Mouse (Mus musculus) forebrain, embryonic 16.5 days (tissue): ENCODE results near the gene 4931428F04Rik. TPM values are rescaled to one million over a fixed set of nuclear protein-coding genes. Genes with fewer than 3 reads are reported as not detected.
"Not testable (repeated sequence)": the region's sequence is repeated elsewhere in the genome, so short reads cannot be mapped to it uniquely, and the experiment has no call there.

ENCODE experiments used
- ATAC-seq: fragments of 200-750 bp; cut with Nextera tagmentation; 2 replicates; pipeline ENCODE4 v1.8.0; 2017; ENCODE audit warnings: mild to moderate bottlenecking, moderate library complexity
- H3K27ac ChIP-seq: fragments of 300-500 bp; sonication (generic); 2 replicates; pipeline ENCODE4 v1.5.1; 2014; ENCODE audit warnings: low read length, control low read depth
- H3K27me3 ChIP-seq: fragments of 300-500 bp; sonication (generic); replicated peaks from 2 replicates; pipeline ENCODE4 v1.6.1; 2014; ENCODE audit warnings: low read length; ENCODE audit not compliant: control insufficient read depth, insufficient read depth
- H3K36me3 ChIP-seq: fragments of 300-500 bp; sonication (generic); 2 replicates; pipeline ENCODE4 v1.6.1; 2014; ENCODE audit not compliant: control insufficient read depth, insufficient read depth
- H3K4me1 ChIP-seq: fragments of 300-500 bp; sonication (generic); replicated peaks from 2 replicates; pipeline ENCODE4 v1.6.1; 2014; ENCODE audit warnings: low read length; ENCODE audit not compliant: control insufficient read depth, insufficient read depth
- H3K4me2 ChIP-seq: fragments of 300-500 bp; sonication (generic); 2 replicates; pipeline ENCODE4 v1.6.1; 2014; ENCODE audit warnings: mild to moderate bottlenecking, low read length, control low read depth
- H3K4me3 ChIP-seq: fragments of 300-500 bp; sonication (generic); replicated peaks from 2 replicates; pipeline ENCODE4 v1.5.1; 2014; ENCODE audit warnings: mild to moderate bottlenecking, low read length, control low read depth
- H3K9ac ChIP-seq: fragments of 300-500 bp; sonication (generic); replicated peaks from 2 replicates; pipeline ENCODE4 v1.6.1; 2014; ENCODE audit warnings: low read depth, low read length, control low read depth
- H3K9me3 ChIP-seq: fragments of 300-500 bp; sonication (generic); 2 replicates; pipeline ENCODE4 v1.6.1; 2016; ENCODE audit warnings: low read length; ENCODE audit not compliant: control insufficient read depth
- WGBS: fragments of 180-500 bp; shearing (Covaris S2); extraction: QIAGEN DNeasy Blood & Tissue Kit; methylation state at CpG from one replicate; pipeline ENCODE4 v1.1.7; 2014; 5-methylcytosine and 5-hydroxymethylcytosine counted together
- microRNA counts: library from miRNA; unstranded; fragments of <30 nt; microRNA quantifications from one replicate; lab custom pipeline; 2016
- microRNA-seq: library from miRNA; unstranded; fragments of <30 nt; microRNA quantifications from one replicate; pipeline ENCODE4, GENCODE M21; 2017
- polyA plus RNA-seq: library from polyadenylated mRNA; unstranded; fragments of >200 nt; fragmentation: Nextera tagmentation; extraction: Ambion mirVana; gene quantifications from 2 replicates; pipeline ENCODE4 v1.2.1, GENCODE M21; 2015

The 4931428F04Rik gene
- polyA plus RNA-seq, 1 experiment from 2014 or later: 125 TPM

GRCm38 (mm10) chr8:105241016-105241415, 48.6 kb downstream of the 4931428F04Rik start:
- H3K9me3 ChIP-seq: no peaks in the 10 kb centered on the region
- H3K4me2 ChIP-seq: no peak overlapping the region
- no peak overlapping the region for H3K4me3 ChIP-seq
- no peak overlapping the region for H3K27ac ChIP-seq
- peaks cover 22% of the 10 kb centered on the region for H3K36me3 ChIP-seq
- no peaks in the 10 kb centered on the region for H3K4me1 ChIP-seq
- no peak for ATAC-seq
- H3K9ac ChIP-seq: no peak overlapping the region
- WGBS: 95% methylated on average over 7 of the region's 7 CpGs
- H3K27me3 ChIP-seq: no peaks in the 10 kb centered on the region

GRCm38 (mm10) chr8:105237442-105238142, 52.1 kb downstream of the 4931428F04Rik start:
- Histone ChIP-seq H3K36me3 (peaks cover 22% of the 10 kb centered on the region), H3K9me3 (no peaks in the 10 kb centered on the region), H3K27ac (no peak overlapping the region), H3K27me3 (no peaks in the 10 kb centered on the region), H3K9ac (no peak overlapping the region), H3K4me1 (no peaks in the 10 kb centered on the region), H3K4me2 (no peak overlapping the region), H3K4me3 (no peak overlapping the region)
- WGBS: 88% methylated on average over 14 of the region's 14 CpGs
- ATAC-seq: no peak

DNA sequence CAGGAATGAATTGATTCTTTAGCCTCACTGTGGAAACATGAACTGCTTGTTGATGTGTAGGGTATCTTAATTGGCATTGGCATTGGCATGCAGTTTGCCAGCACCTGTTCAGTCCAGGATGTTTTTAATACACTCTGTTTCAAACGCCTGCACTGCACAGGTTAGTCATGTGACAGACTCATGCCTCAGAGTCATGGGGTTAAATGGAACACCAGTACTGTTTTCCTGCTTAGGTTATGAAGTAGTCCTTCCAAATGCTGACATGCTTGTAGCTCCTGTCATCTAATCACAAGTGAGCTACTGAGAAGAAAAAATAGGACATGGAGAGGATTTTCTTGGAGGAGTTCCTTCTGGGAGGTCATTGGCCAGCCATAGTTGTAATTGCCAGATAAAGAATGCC, 54.5 kb downstream of the 4931428F04Rik start:
- H3K4me1 ChIP-seq: no peaks in the 10 kb centered on the region
- H3K9ac ChIP-seq: no peak overlapping the region
- WGBS: 84% methylated on average over 1 of the region's 1 CpGs
- H3K27me3 ChIP-seq: no peaks in the 10 kb centered on the region
- H3K4me2 ChIP-seq: no peak overlapping the region
- H3K4me3 ChIP-seq: no peak overlapping the region
- H3K36me3 ChIP-seq: peaks cover 12% of the 10 kb centered on the region
- H3K27ac ChIP-seq: no peak overlapping the region
- no peaks in the 10 kb centered on the region for H3K9me3 ChIP-seq
- ATAC-seq: no peak

- 80% methylated on average over 1 of the region's 1 CpGs for WGBS
- no peak overlapping the region for H3K27ac ChIP-seq
These were observed 56.3 kb downstream of the 4931428F04Rik start for GRCm38 (mm10) chr8:105233126-105233935.

GRCm38 (mm10) chr8:105232321-105232693, 57.4 kb downstream of the 4931428F04Rik start:
- H3K4me2 ChIP-seq, H3K9me3 ChIP-seq, H3K27me3 ChIP-seq, H3K36me3 ChIP-seq, ATAC-seq, H3K27ac ChIP-seq, H3K4me3 ChIP-seq, H3K9ac ChIP-seq, H3K4me1 ChIP-seq: not testable (repeated sequence)
- 95% methylated on average over 4 of the region's 4 CpGs for WGBS

More at GRCm38 (mm10) chr8:105233126-105233935, 56.3 kb downstream of the 4931428F04Rik start:
- H3K36me3 ChIP-seq: 0 out of 2 replicates have a peak, but pooled peaks cover 3% of the 10 kb centered on the region
- no peak overlapping the region for H3K4me3 ChIP-seq
- H3K4me2 ChIP-seq: no peak overlapping the region
- H3K27me3 ChIP-seq: no peaks in the 10 kb centered on the region
- no peak for ATAC-seq
- no peak overlapping the region for H3K9ac ChIP-seq
- no peaks in the 10 kb centered on the region for H3K4me1 ChIP-seq
- no peaks in the 10 kb centered on the region for H3K9me3 ChIP-seq

GRCm38 (mm10) chr8:105231503-105232320, 58.0 kb downstream of the 4931428F04Rik start:
- no peak overlapping the region for H3K4me2 ChIP-seq
- no peaks in the 10 kb centered on the region for H3K9me3 ChIP-seq
- no peaks in the 10 kb centered on the region for H3K27me3 ChIP-seq
- H3K36me3 ChIP-seq: 0 out of 2 replicates have a peak, but pooled peaks cover 3% of the 10 kb centered on the region
- 88% methylated on average over 12 of the region's 12 CpGs for WGBS
- ATAC-seq: no peak
- no peak overlapping the region for H3K4me3 ChIP-seq
- H3K4me1 ChIP-seq: no peaks in the 10 kb centered on the region
- no peak overlapping the region for H3K27ac ChIP-seq
- no peak overlapping the region for H3K9ac ChIP-seq

MicroRNAs within 50 kb of the gene (microRNA counts, 519-probe panel; counts per million panel counts)
- 2,419 counts per million, percentile 57 among the panel's probes with 10 or more counts for microRNA mmu-miR-328 (lab: Ali Mortazavi, UCI)

Small RNA genes within 50 kb of the gene (microRNA-seq; reads per million reads assigned to microRNA genes)
- not detected for gene Gm27320
- gene Mir328: 363 reads per million, percentile 70 among the genes with 10 or more reads in this experiment

Other genes starting within 250 kb of the 4931428F04Rik start
- gene Ces3a, start 241.3 kb downstream of the 4931428F04Rik start, polyA plus RNA-seq: not detected in 2 replicates
- gene Ces3b, start 206.1 kb downstream of the 4931428F04Rik start, polyA plus RNA-seq: not detected in 2 replicates
- 0.11 and 0.29 TPM in 2 replicates for gene Ces4a, start 158.1 kb downstream of the 4931428F04Rik start, polyA plus RNA-seq
- 34.2 and 40.1 TPM in 2 replicates for gene Cbfb, start 119.2 kb downstream of the 4931428F04Rik start, polyA plus RNA-seq
- gene D230025D16Rik, start 64.7 kb downstream of the 4931428F04Rik start, polyA plus RNA-seq: 34.3 and 35.7 TPM in 2 replicates
- gene B3gnt9, start 34.7 kb downstream of the 4931428F04Rik start, polyA plus RNA-seq: 3.8 and 4.3 TPM in 2 replicates
- gene Tradd, start 25.3 kb downstream of the 4931428F04Rik start, polyA plus RNA-seq: 23.4 and 27.3 TPM in 2 replicates
- gene Fbxl8, start 25.2 kb downstream of the 4931428F04Rik start, polyA plus RNA-seq: 0.83 and 0.96 TPM in 2 replicates
- gene Hsf4, start 20.1 kb downstream of the 4931428F04Rik start, polyA plus RNA-seq: 0.25 TPM in 1 of 2 replicates, not detected in the other
- gene Nol3, start 13.7 kb downstream of the 4931428F04Rik start, polyA plus RNA-seq: 1.5 and 2.8 TPM in 2 replicates
- gene Exoc3l, start 6.2 kb upstream of the 4931428F04Rik start, polyA plus RNA-seq: 12.5 and 12.9 TPM in 2 replicates
- gene E2f4, start 7.8 kb upstream of the 4931428F04Rik start, polyA plus RNA-seq: 44.9 and 46.8 TPM in 2 replicates
- 0.76 and 1.3 TPM in 2 replicates for gene Elmo3, start 15.7 kb upstream of the 4931428F04Rik start, polyA plus RNA-seq
- 0.36 and 0.99 TPM in 2 replicates for gene Lrrc29, start 36.4 kb upstream of the 4931428F04Rik start, polyA plus RNA-seq
- 111 and 126 TPM in 2 replicates for gene Tmem208, start 36.5 kb upstream of the 4931428F04Rik start, polyA plus RNA-seq
- 0.43 and 1.2 TPM in 2 replicates for gene Fhod1, start 58.1 kb upstream of the 4931428F04Rik start, polyA plus RNA-seq
- 6.3 and 10.3 TPM in 2 replicates for gene Slc9a5, start 59.0 kb upstream of the 4931428F04Rik start, polyA plus RNA-seq
- 1.3 and 1.9 TPM in 2 replicates for gene Plekhg4, start 83.4 kb upstream of the 4931428F04Rik start, polyA plus RNA-seq
- gene Kctd19, start 123.6 kb upstream of the 4931428F04Rik start, polyA plus RNA-seq: not detected in 2 replicates
- gene Lrrc36, start 123.7 kb upstream of the 4931428F04Rik start, polyA plus RNA-seq: 0.37 and 0.80 TPM in 2 replicates
- 28.9 and 56.5 TPM in 2 replicates for gene Tppp3, start 181.7 kb upstream of the 4931428F04Rik start, polyA plus RNA-seq
- gene Zdhhc1, start 207.0 kb upstream of the 4931428F04Rik start, polyA plus RNA-seq: 26.3 and 33.3 TPM in 2 replicates
- 0.35 and 0.48 TPM in 2 replicates for gene Hsd11b2, start 228.9 kb upstream of the 4931428F04Rik start, polyA plus RNA-seq